Mouse (Mus musculus) gastrocnemius, postnatal 10 days (tissue): ENCODE measurements at regions not wholly inside any gene's neighbourhood (a gene's known extent, or its start where the extent isn't known, plus 50 kb on each side); places are given as distances from the start of the nearest gene placed in this dataset.

ENCODE experiments used
- DNase-seq: peaks from one replicate; pipeline ENCODE4 v3.0.0; 2021; ENCODE audit warnings: mixed read lengths

- peak; percentile 34 for DNase-seq
These were observed 569.9 kb upstream of the Gm10800 start for GRCm38 (mm10) chr2:99236968-99237367.
